26 mouse cellular contexts compared by ENCODE assay signal in genomic region chr1:60821590-60821989, GRCm38 (mm10).
DNase-seq lines count a peak whose midpoint lies in the region; ATAC-seq and TF ChIP-seq lines count a peak whose summit lies in the region.
"Had no signal": no experiment of that assay in that cellular context is flagged by ENCODE, and none has a peak within 500 bp of the region (broad histone marks: within the 10 kb centered on the region; RNA-seq: fewer than 3 reads in every experiment).

No protein-coding gene starts in this region.

- ATAC-seq in liver, postnatal 0 days: peak; percentile 79
- ATAC-seq in liver, embryonic 12.5 days: no peak
- ATAC-seq in forebrain, embryonic 13.5 days: no peak
- ATAC-seq: CD4-positive, CD25-positive, alpha-beta regulatory T cell, adult 4 months; forebrain, embryonic 15.5 days; forebrain, postnatal 0 days had no signal

- no peaks in the 10 kb centered on the region for H3K27me3 ChIP-seq in liver, postnatal 0 days (ENCODE audit: insufficient read depth, low read length)
- no peaks in the 10 kb centered on the region for H3K27me3 ChIP-seq in liver, embryonic 12.5 days (replicated peaks)
- no peaks in the 10 kb centered on the region for H3K27me3 ChIP-seq in CH12.LX (replicated peaks)
- H3K27me3 ChIP-seq in forebrain, embryonic 13.5 days: no peaks in the 10 kb centered on the region
- H3K27me3 ChIP-seq: embryonic facial prominence, embryonic 13.5 days; embryonic facial prominence, embryonic 15.5 days; forebrain, embryonic 12.5 days; forebrain, embryonic 15.5 days had no signal

- dilution Hi-C loops in CH12.LX (cut with MboI; ENCODE audit: extremely low pct_ligation_motif_present, extremely low pct_unique_long_range_greater_than_20kb, low sequenced_read_pairs): no loop called here

- TF ChIP-seq CTCF in left cerebral cortex, adult 2 months (IDR thresholded peaks at IDR 0.05): no peak
- TF ChIP-seq CTCF in liver, postnatal 0 days (IDR thresholded peaks at IDR 0.05; ENCODE audit: low read depth): no peak
- no peak for TF ChIP-seq CTCF in CH12.LX (conservative IDR thresholded peaks at IDR 0.05 in 1 of 2, IDR thresholded peaks at IDR 0.05 in 1 of 2; ENCODE audit: low read depth in 2 of 2, low read length in 2 of 2)

- no peaks in the 10 kb centered on the region for H3K36me3 ChIP-seq in liver, postnatal 0 days (replicated peaks; ENCODE audit: insufficient read depth, low read length)
- no peaks in the 10 kb centered on the region for H3K36me3 ChIP-seq in liver, embryonic 12.5 days
- peaks cover 0 to 15% of the 10 kb centered on the region in 2 experiments for H3K36me3 ChIP-seq in CH12.LX (replicated peaks in 1 of 2; ENCODE audit: control insufficient read depth in 1 of 2, insufficient read depth in 1 of 2, low read length in 1 of 2)
- H3K36me3 ChIP-seq in forebrain, embryonic 13.5 days (ENCODE audit: poor library complexity, severe bottlenecking): no peaks in the 10 kb centered on the region
- H3K36me3 ChIP-seq: embryonic facial prominence, embryonic 13.5 days; embryonic facial prominence, embryonic 15.5 days; forebrain, embryonic 10.5 days; forebrain, embryonic 12.5 days; forebrain, embryonic 15.5 days had no signal

- in situ Hi-C loops in CH12.LX (cut with MboI; ENCODE audit: low pct_ligation_motif_present, low pct_unique_long_range_greater_than_20kb, low sequenced_read_pairs): loop anchor here (25.0 kb wide), 1 partner anchor 259 kb away; the partner anchor contains the start of gene Raph1

- no peak overlapping the region for H3K4me2 ChIP-seq in liver, postnatal 0 days (ENCODE audit: low read depth, low read length)
- no peak overlapping the region for H3K4me2 ChIP-seq in liver, embryonic 12.5 days
- H3K4me2 ChIP-seq in CH12.LX (ENCODE audit: insufficient read depth, low read depth, poor library complexity, severe bottlenecking): peak overlapping the region; percentile 14; the same call in 1 of the 2 replicates
- H3K4me2 ChIP-seq in forebrain, embryonic 13.5 days: no peak overlapping the region
- H3K4me2 ChIP-seq: embryonic facial prominence, embryonic 13.5 days; embryonic facial prominence, embryonic 15.5 days; forebrain, embryonic 12.5 days; forebrain, embryonic 15.5 days had no signal

- no peak overlapping the region for H3K4me3 ChIP-seq in left cerebral cortex, adult 2 months
- H3K4me3 ChIP-seq in liver, postnatal 0 days (ENCODE audit: low read depth, low read length): no peak overlapping the region
- no peak overlapping the region for H3K4me3 ChIP-seq in liver, embryonic 12.5 days
- H3K4me3 ChIP-seq in CH12.LX (replicated peaks in 1 of 3; ENCODE audit: low read depth in 2 of 3, low read length in 2 of 3, poor library complexity in 1 of 3): no peak overlapping the region
- H3K4me3 ChIP-seq in forebrain, embryonic 13.5 days: no peak overlapping the region
- H3K4me3 ChIP-seq: embryonic facial prominence, embryonic 13.5 days; embryonic facial prominence, embryonic 15.5 days; erythroblast, embryonic 14.5 days; forebrain, embryonic 10.5 days; forebrain, embryonic 12.5 days; forebrain, embryonic 15.5 days had no signal

- peaks cover 64% of the 10 kb centered on the region for H3K79me2 ChIP-seq in CH12.LX (replicated peaks; ENCODE audit: control insufficient read depth, extremely low read depth, insufficient read depth, poor library complexity, severe bottlenecking)

- no peak for TF ChIP-seq RAD21 in CH12.LX (IDR thresholded peaks at IDR 0.05; ENCODE audit: low read depth, low read length)

- H3K9ac ChIP-seq in liver, postnatal 0 days (replicated peaks): no peak overlapping the region
- no peak overlapping the region for H3K9ac ChIP-seq in liver, embryonic 12.5 days
- no peak overlapping the region for H3K9ac ChIP-seq in CH12.LX (ENCODE audit: insufficient read depth, low read depth)
- H3K9ac ChIP-seq in forebrain, embryonic 13.5 days: no peak overlapping the region
- H3K9ac ChIP-seq: embryonic facial prominence, embryonic 13.5 days; embryonic facial prominence, embryonic 15.5 days; forebrain, embryonic 12.5 days; forebrain, embryonic 15.5 days; forebrain, postnatal 0 days had no signal

- H3K27ac ChIP-seq in left cerebral cortex, adult 2 months: peak overlapping the region; percentile 28; the same call in 1 of the 2 replicates
- H3K27ac ChIP-seq in liver, postnatal 0 days (ENCODE audit: low read depth): no peak overlapping the region
- H3K27ac ChIP-seq in liver, embryonic 12.5 days: no peak overlapping the region
- no peak overlapping the region for H3K27ac ChIP-seq in CH12.LX (ENCODE audit: insufficient read depth, low read depth)
- no peak overlapping the region for H3K27ac ChIP-seq in forebrain, embryonic 13.5 days
- H3K27ac ChIP-seq: embryonic facial prominence, embryonic 13.5 days; embryonic facial prominence, embryonic 15.5 days; forebrain, embryonic 10.5 days; forebrain, embryonic 12.5 days; forebrain, embryonic 15.5 days had no signal

- no peak for TF ChIP-seq POLR2A in CH12.LX (IDR thresholded peaks at IDR 0.05; ENCODE audit: low read depth, low read length)

- no peaks in the 10 kb centered on the region for H3K9me3 ChIP-seq in liver, postnatal 0 days (ENCODE audit: low read length)
- H3K9me3 ChIP-seq in liver, embryonic 12.5 days (replicated peaks): no peaks in the 10 kb centered on the region
- no peaks in the 10 kb centered on the region for H3K9me3 ChIP-seq in CH12.LX (replicated peaks; ENCODE audit: low read length)
- H3K9me3 ChIP-seq in forebrain, embryonic 13.5 days (replicated peaks): no peaks in the 10 kb centered on the region
- H3K9me3 ChIP-seq: embryonic facial prominence, embryonic 13.5 days; embryonic facial prominence, embryonic 15.5 days; forebrain, embryonic 10.5 days; forebrain, embryonic 12.5 days; forebrain, embryonic 15.5 days had no signal

- H3K4me1 ChIP-seq in liver, postnatal 0 days (ENCODE audit: insufficient read depth): peaks cover 25% of the 10 kb centered on the region
- H3K4me1 ChIP-seq in liver, embryonic 12.5 days: no peaks in the 10 kb centered on the region
- peaks cover 15 to 43% of the 10 kb centered on the region in 2 experiments for H3K4me1 ChIP-seq in CH12.LX (ENCODE audit: control insufficient read depth in 1 of 2, insufficient read depth in 2 of 2)
- no peaks in the 10 kb centered on the region for H3K4me1 ChIP-seq in forebrain, embryonic 13.5 days
- H3K4me1 ChIP-seq: forebrain, embryonic 10.5 days; forebrain, embryonic 12.5 days had no signal

- TF ChIP-seq EP300 in liver, postnatal 0 days (IDR thresholded peaks at IDR 0.05; ENCODE audit: low read depth): peak; percentile 0; the same call in 1 of the 2 replicates
- TF ChIP-seq EP300 in CH12.LX (IDR thresholded peaks at IDR 0.05; ENCODE audit: low read length): no peak

- DNase-seq in left cerebral cortex, adult 2 months (ENCODE audit: extremely low spot score in 1 of 2, low spot score in 2 of 2): no peak
- no peak for DNase-seq in left cerebral cortex, adult 9 months (ENCODE audit: low spot score in 2 of 2)
- DNase-seq in liver, postnatal 0 days: no peak
- peak; percentile 64 for DNase-seq in 416B (ENCODE audit: low read depth)
- no peak for DNase-seq in CH12.LX (ENCODE audit: extremely low read depth)
- DNase-seq: adrenal gland, adult 2 months; adrenal gland, postnatal 10 days; adrenal gland, postnatal 25 days; B cell, adult 2 months; cerebellum, adult 11 months; cerebellum, adult 18-20 months; cerebellum, adult 8-10 months; cerebellum, adult 9-11 months; cerebellum, postnatal 14 days; cerebellum, postnatal 36 days; embryo, embryonic 11 days; forebrain, postnatal 0 days had no signal

- intact Hi-C loops in left cerebral cortex, adult 2 months (cut with DNase I): loop anchor here (5.0 to 10.0 kb wide), 2 partner anchors 167 to 254 kb away; partner anchors contain the start of gene Raph1

- WGBS in liver, postnatal 0 days (ENCODE audit: insufficient replicate concordance): 42% methylated on average over 3 of the region's 3 CpGs
- 57% methylated on average over 3 of the region's 3 CpGs for WGBS in liver, embryonic 12.5 days (ENCODE audit: insufficient replicate concordance)
- WGBS in forebrain, embryonic 13.5 days: 84% methylated on average over 3 of the region's 3 CpGs

TF ChIP-seq in CH12.LX, 34 proteins besides CTCF, POLR2A, EP300 and RAD21:
- TF ChIP-seq NELFE (IDR thresholded peaks at IDR 0.05; ENCODE audit: low read depth, low read length): no peak
- no peak for TF ChIP-seq BHLHE40 (IDR thresholded peaks at IDR 0.05; ENCODE audit: low read depth, low read length)
- TF ChIP-seq CHD1 (IDR thresholded peaks at IDR 0.05; ENCODE audit: low read depth, low read length): no peak
- no peak for TF ChIP-seq GABPA (IDR thresholded peaks at IDR 0.05; ENCODE audit: insufficient replicate concordance, low read depth, low read length)
- TF ChIP-seq POLR2AphosphoS2 (IDR thresholded peaks at IDR 0.05; ENCODE audit: low read depth, low read length): no peak
- no peak for TF ChIP-seq RCOR1 (conservative IDR thresholded peaks at IDR 0.05; ENCODE audit: low read depth, low read length)
- no peak for TF ChIP-seq UBTF (IDR thresholded peaks at IDR 0.05; ENCODE audit: low read depth, low read length)
- TF ChIP-seq ETS1 (conservative IDR thresholded peaks at IDR 0.05; ENCODE audit: low read depth, low read length): no peak
- no peak for TF ChIP-seq MEF2A (IDR thresholded peaks at IDR 0.05; ENCODE audit: borderline replicate concordance, low read depth, low read length)
- TF ChIP-seq USF1 (IDR thresholded peaks at IDR 0.05; ENCODE audit: low read depth, low read length): no peak
- TF ChIP-seq MAZ (IDR thresholded peaks at IDR 0.05; ENCODE audit: low read depth, low read length): no peak
- no peak for TF ChIP-seq MAX (IDR thresholded peaks at IDR 0.05; ENCODE audit: low read length)
- no peak for TF ChIP-seq MYC (IDR thresholded peaks at IDR 0.05; ENCODE audit: low read depth, low read length)
- TF ChIP-seq ZC3H11A (IDR thresholded peaks at IDR 0.05; ENCODE audit: low read depth, low read length): no peak
- no peak for TF ChIP-seq CHD2 (IDR thresholded peaks at IDR 0.05; ENCODE audit: low read length)
- no peak for TF ChIP-seq KAT2A (IDR thresholded peaks at IDR 0.05; ENCODE audit: insufficient replicate concordance, low read length)
- TF ChIP-seq ZMIZ1 (IDR thresholded peaks at IDR 0.05; ENCODE audit: low read depth, low read length): no peak
TF ChIP-seq in CH12.LX: peak in this region for 0.
